Mouse (Mus musculus) midbrain, embryonic 11.5 days (tissue): Measurements from ENCODE around the gene Scarb1. TPM values are rescaled to one million over a fixed set of nuclear protein-coding genes. Genes with fewer than 3 reads are reported as not detected.

Experiments used
- ATAC-seq: fragments of 200-750 bp; cut with Nextera tagmentation; 2 replicates; pipeline ENCODE4 v1.8.0; 2017; ENCODE audit warnings: moderate TSS enrichment, moderate library complexity; ENCODE audit not compliant: low FRiP score
- DNase-seq: peaks from one replicate; pipeline ENCODE4 v3.0.0; 2015; ENCODE audit warnings: low spot score; ENCODE audit errors: missing footprints
- H3K27ac ChIP-seq: fragments of 300-500 bp; sonication (generic); 2 replicates; pipeline ENCODE4 v1.5.1; 2014; ENCODE audit warnings: low read depth, low read length
- H3K27me3 ChIP-seq: fragments of 300-500 bp; sonication (generic); 2 replicates; pipeline ENCODE4 v1.6.1; 2014; ENCODE audit warnings: mild to moderate bottlenecking, low read length, moderate library complexity, mixed read lengths; ENCODE audit not compliant: control insufficient read depth, insufficient read depth
- H3K36me3 ChIP-seq: fragments of 300-500 bp; sonication (generic); 2 replicates; pipeline ENCODE4 v1.6.1; 2014; ENCODE audit warnings: mild to moderate bottlenecking, low read length, moderate library complexity, mixed read lengths; ENCODE audit not compliant: control insufficient read depth, insufficient read depth
- H3K4me1 ChIP-seq: fragments of 300-500 bp; sonication (generic); 2 replicates; pipeline ENCODE4 v1.6.1; 2014; ENCODE audit warnings: low read length; ENCODE audit not compliant: control insufficient read depth, insufficient read depth
- H3K4me2 ChIP-seq: fragments of 300-500 bp; sonication (generic); 2 replicates; pipeline ENCODE4 v1.6.1; 2014; ENCODE audit warnings: mild to moderate bottlenecking, moderate library complexity
- H3K4me3 ChIP-seq: fragments of 300-500 bp; sonication (generic); 2 replicates; pipeline ENCODE4 v1.5.1; 2014; ENCODE audit warnings: low read depth, low read length
- H3K9ac ChIP-seq: fragments of 300-500 bp; sonication (generic); 2 replicates; pipeline ENCODE4 v1.6.1; 2014; ENCODE audit warnings: low read length
- H3K9me3 ChIP-seq: fragments of 300-500 bp; sonication (generic); 2 replicates; pipeline ENCODE4 v1.6.1; 2016; ENCODE audit warnings: low read length; ENCODE audit not compliant: control insufficient read depth
- WGBS: fragments of 180-500 bp; shearing (Covaris S2); extraction: QIAGEN DNeasy Blood & Tissue Kit; methylation state at CpG from one replicate; pipeline ENCODE4 v1.1.7; 2014; 5-methylcytosine and 5-hydroxymethylcytosine counted together
- polyA plus RNA-seq: library from polyadenylated mRNA; unstranded; fragments of >200 nt; fragmentation: Nextera tagmentation; extraction: Ambion mirVana; gene quantifications from 2 replicates; pipeline ENCODE4 v1.2.1, GENCODE M21; 2014

Gene Scarb1
- polyA plus RNA-seq, 1 experiment from 2014 or later = 26.0 TPM

DNA sequence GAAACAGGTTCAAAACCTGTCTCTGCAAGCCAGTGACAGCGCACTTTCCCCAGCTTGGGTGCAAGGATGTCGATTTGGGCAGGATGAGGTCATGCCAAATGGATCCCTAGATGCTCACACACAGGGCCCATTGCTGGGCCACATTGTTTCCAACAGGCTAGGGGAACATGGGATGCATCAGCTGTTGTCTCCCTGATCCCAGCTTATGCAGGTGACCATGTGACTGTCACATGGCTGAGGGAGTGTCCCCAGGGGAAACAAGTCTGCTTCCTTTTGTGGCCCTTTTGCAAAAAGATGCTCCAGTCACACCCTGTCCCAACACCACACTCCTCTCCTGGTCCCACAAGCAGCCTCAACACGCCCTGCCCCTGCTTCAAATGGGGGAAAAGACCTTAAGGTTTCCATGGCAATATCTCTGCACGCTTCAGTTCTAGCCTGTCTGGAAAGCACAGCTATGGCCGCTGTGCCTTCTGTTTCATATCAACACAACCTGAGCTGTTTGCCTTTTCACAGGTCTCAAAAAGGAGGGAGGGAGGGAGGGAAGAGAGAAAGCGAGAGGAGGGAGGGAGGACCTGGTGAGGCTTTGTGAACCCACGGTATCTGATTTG lies 14.1 kb upstream of the Scarb1 start:
- no peak for ATAC-seq
- Histone ChIP-seq H3K4me3 (no peak overlapping the region), H3K27ac (no peak overlapping the region), H3K9ac (no peak overlapping the region), H3K4me1 (no peaks in the 10 kb centered on the region), H3K36me3 (no peaks in the 10 kb centered on the region), H3K27me3 (no peaks in the 10 kb centered on the region), H3K4me2 (no peak overlapping the region), H3K9me3 (no peaks in the 10 kb centered on the region; the same call in 1 of the 2 replicates)
- no peak for DNase-seq
- WGBS = 67% methylated on average over 7 of the region's 7 CpGs

DNA sequence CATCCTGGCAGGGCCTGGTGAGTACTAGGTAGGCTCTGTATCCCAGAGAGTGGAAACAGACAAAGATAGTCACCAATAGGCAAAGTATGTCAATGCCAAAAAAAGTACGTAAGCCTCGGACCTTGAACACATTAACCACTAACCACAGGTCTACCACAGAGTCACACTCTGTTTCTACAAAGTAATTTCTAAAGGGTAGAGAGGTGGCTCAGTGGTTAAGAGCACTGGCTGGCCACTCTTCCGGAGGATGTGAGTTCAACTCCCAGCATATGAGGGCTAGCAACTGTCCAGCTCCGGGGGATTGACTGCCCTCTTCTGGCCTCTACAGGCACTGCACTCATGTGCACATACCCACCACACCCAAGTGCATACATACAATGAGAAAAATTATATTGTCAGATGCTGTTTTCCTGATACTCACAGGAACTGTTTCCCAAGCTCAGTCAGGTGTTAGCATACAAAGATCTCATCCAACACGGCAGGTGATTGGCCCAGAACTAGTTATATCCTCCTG lies 11.9 kb upstream of the Scarb1 start:
- H3K4me2 ChIP-seq = no peak overlapping the region
- no peak overlapping the region for H3K27ac ChIP-seq
- no peaks in the 10 kb centered on the region for H3K27me3 ChIP-seq
- 97% methylated on average over 5 of the region's 5 CpGs for WGBS
- no peaks in the 10 kb centered on the region for H3K4me1 ChIP-seq
- H3K36me3 ChIP-seq = no peaks in the 10 kb centered on the region
- H3K4me3 ChIP-seq = no peak overlapping the region
- no peak overlapping the region for H3K9ac ChIP-seq
- DNase-seq (no peak), ATAC-seq (no peak)
- H3K9me3 ChIP-seq = no peaks in the 10 kb centered on the region; the same call in 1 of the 2 replicates

GRCm38 (mm10) chr5:125351939-125352338 lies 11.0 kb upstream of the Scarb1 start:
- Histone ChIP-seq H3K9ac (no peak overlapping the region), H3K4me2 (no peak overlapping the region), H3K27me3 (no peaks in the 10 kb centered on the region), H3K27ac (no peak overlapping the region), H3K4me1 (no peaks in the 10 kb centered on the region), H3K4me3 (no peak overlapping the region), H3K9me3 (no peaks in the 10 kb centered on the region; the same call in 1 of the 2 replicates), H3K36me3 (no peaks in the 10 kb centered on the region)
- DNase-seq = no peak
- ATAC-seq = no peak
- WGBS = 94% methylated on average over 5 of the region's 5 CpGs

DNA sequence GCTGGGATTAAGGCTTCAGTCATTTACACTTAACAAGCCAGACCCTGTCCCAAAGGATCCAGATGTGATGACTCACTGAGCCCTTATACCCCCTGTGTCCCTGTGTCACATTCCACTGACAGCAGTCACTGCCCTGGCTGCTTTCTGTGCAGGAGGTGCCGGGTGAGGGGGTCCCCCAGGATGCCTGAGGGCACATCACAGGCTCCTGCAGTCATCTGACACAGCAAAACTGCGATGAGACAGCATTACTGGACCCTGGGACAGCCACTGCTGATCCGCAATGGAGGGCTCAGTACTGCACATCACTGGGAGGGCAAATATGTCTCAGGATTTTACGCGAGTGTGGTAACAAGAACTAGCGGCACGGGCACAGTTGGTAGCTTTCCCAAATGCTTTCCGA lies 10.2 kb upstream of the Scarb1 start:
- no peak overlapping the region for H3K9ac ChIP-seq
- H3K4me3 ChIP-seq = no peak overlapping the region
- no peaks in the 10 kb centered on the region; the same call in 1 of the 2 replicates for H3K9me3 ChIP-seq
- H3K36me3 ChIP-seq = no peaks in the 10 kb centered on the region
- 80% methylated on average over 8 of the region's 8 CpGs for WGBS
- H3K27ac ChIP-seq = no peak overlapping the region
- no peak for DNase-seq
- H3K27me3 ChIP-seq = no peaks in the 10 kb centered on the region
- no peaks in the 10 kb centered on the region for H3K4me1 ChIP-seq
- H3K4me2 ChIP-seq = no peak overlapping the region
- ATAC-seq = no peak

- ATAC-seq (no peak), DNase-seq (no peak)
- 85% methylated on average over 3 of the region's 3 CpGs for WGBS
- no peak overlapping the region for H3K27ac ChIP-seq
- H3K36me3 ChIP-seq = no peaks in the 10 kb centered on the region
- no peak overlapping the region for H3K4me2 ChIP-seq
- H3K9me3 ChIP-seq = no peaks in the 10 kb centered on the region; the same call in 1 of the 2 replicates
- H3K9ac ChIP-seq = no peak overlapping the region
- no peaks in the 10 kb centered on the region for H3K27me3 ChIP-seq
- H3K4me3 ChIP-seq = no peak overlapping the region
- no peaks in the 10 kb centered on the region for H3K4me1 ChIP-seq
Observed at GRCm38 (mm10) chr5:125349391-125349790, 8.5 kb upstream of the Scarb1 start.

- no peak for ATAC-seq
Observed at GRCm38 (mm10) chr5:125348487-125348886, 7.6 kb upstream of the Scarb1 start.

GRCm38 (mm10) chr5:125348067-125348466 lies 7.2 kb upstream of the Scarb1 start:
- H3K4me1 ChIP-seq = no peaks in the 10 kb centered on the region
- no peak for ATAC-seq
- no peak overlapping the region for H3K4me3 ChIP-seq
- no peaks in the 10 kb centered on the region for H3K27me3 ChIP-seq
- no peaks in the 10 kb centered on the region; the same call in 1 of the 2 replicates for H3K9me3 ChIP-seq
- no peak overlapping the region for H3K4me2 ChIP-seq
- no peaks in the 10 kb centered on the region for H3K36me3 ChIP-seq
- no peak overlapping the region for H3K27ac ChIP-seq
- WGBS = 80% methylated on average over 7 of the region's 7 CpGs
- H3K9ac ChIP-seq = no peak overlapping the region
- no peak for DNase-seq

More at GRCm38 (mm10) chr5:125348487-125348886, 7.6 kb upstream of the Scarb1 start:
- H3K4me1 ChIP-seq = no peaks in the 10 kb centered on the region
- no peak overlapping the region for H3K9ac ChIP-seq
- no peaks in the 10 kb centered on the region for H3K36me3 ChIP-seq
- H3K27me3 ChIP-seq = no peaks in the 10 kb centered on the region
- H3K4me2 ChIP-seq = no peak overlapping the region
- no peak overlapping the region for H3K27ac ChIP-seq
- DNase-seq = peak; percentile 96
- WGBS = 33% methylated on average over 8 of the region's 8 CpGs
- H3K9me3 ChIP-seq = no peaks in the 10 kb centered on the region; the same call in 1 of the 2 replicates
- H3K4me3 ChIP-seq = no peak overlapping the region

DNA sequence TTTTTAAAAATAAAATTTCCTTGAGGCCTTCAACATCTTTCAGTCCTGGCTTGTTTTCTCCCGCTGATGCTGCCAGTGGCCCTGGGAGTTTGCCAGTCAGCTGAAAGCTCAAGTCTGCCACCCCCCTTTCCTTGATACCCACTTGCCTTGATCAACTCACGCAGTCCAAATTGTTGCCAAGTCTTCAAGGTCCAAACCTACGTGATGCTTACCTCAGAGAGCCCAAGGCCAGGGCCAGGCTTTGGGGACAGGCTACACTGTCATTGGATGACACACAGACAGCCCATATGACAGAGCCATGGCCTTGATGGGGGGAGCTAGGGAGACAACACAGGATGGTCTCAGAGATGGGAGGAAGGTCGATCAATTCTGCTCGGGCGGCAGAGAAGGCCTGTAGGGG lies 3.4 kb upstream of the Scarb1 start:
- no peak overlapping the region for H3K4me3 ChIP-seq
- peaks cover 14% of the 10 kb centered on the region for H3K4me1 ChIP-seq
- no peak overlapping the region for H3K4me2 ChIP-seq
- ATAC-seq (no peak), DNase-seq (no peak)
- H3K27ac ChIP-seq = no peak overlapping the region
- no peaks in the 10 kb centered on the region for H3K36me3 ChIP-seq
- 91% methylated on average over 6 of the region's 6 CpGs for WGBS
- H3K9ac ChIP-seq = no peak overlapping the region
- no peaks in the 10 kb centered on the region for H3K9me3 ChIP-seq
- peaks cover 2% of the 10 kb centered on the region for H3K27me3 ChIP-seq

DNA sequence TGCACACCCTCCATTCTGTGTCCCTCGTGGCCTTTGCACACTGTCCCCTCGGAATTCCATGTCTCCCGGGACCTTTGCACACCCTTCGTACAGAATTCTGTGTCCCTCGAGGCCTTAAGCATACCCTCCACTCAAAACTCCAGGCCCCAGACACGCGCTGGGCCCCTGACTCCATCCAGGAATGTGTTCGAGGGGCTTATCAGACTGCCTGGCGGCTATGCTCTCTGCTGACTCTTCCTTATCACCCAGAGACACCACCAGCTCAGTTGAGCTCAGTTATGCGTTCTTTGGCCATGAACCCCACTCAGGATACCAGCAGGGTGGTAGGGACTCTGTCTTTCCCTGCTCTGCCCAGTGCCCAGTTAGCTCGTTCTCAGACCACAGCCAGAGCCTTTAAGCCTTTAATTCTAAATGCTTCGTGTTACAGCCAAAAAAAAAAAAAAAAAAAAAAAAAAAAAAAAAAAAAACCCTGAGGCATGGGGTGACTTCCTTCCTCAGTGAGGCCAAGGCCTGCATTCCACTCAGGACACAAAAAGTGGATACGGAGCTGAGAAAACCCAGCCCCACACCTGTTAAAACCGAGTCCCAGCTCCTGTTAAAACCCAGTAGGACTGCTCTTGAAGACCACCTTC lies 681 bp upstream of the Scarb1 start:
- peak overlapping the region; percentile 68; the same call in 1 of the 2 replicates for H3K4me3 ChIP-seq
- H3K4me2 ChIP-seq = peak overlapping the region; percentile 97
- peaks cover 2% of the 10 kb centered on the region for H3K27me3 ChIP-seq
- ATAC-seq = no peak
- DNase-seq = no peak
- no peaks in the 10 kb centered on the region for H3K9me3 ChIP-seq
- no peak overlapping the region for H3K9ac ChIP-seq
- no peaks in the 10 kb centered on the region for H3K36me3 ChIP-seq
- WGBS = 59% methylated on average over 14 of the region's 14 CpGs
- H3K27ac ChIP-seq = no peak overlapping the region
- peaks cover 19% of the 10 kb centered on the region for H3K4me1 ChIP-seq
